Mouse (Mus musculus): ENCODE results near the gene Mill1.
"Not testable (repeated sequence)": the region's sequence is repeated elsewhere in the genome, so short reads cannot be mapped to it uniquely, and the experiment has no call there.

Gene Mill1

GRCm38 (mm10) chr7:18245047-18245446 lies at the start of gene Mill1:
Gene Mill1, plus strand, starts transcription at chr7:18245347.
- DNase-seq = no peak

- peak; percentile 2 to 51 for DNase-seq
These were observed 34.2 kb upstream of the Mill1 start for GRCm38 (mm10) chr7:18210938-18211337.

- DNase-seq = no peak
These were observed 30.4 kb upstream of the Mill1 start for GRCm38 (mm10) chr7:18214699-18215098.

GRCm38 (mm10) chr7:18238561-18238960 lies 6.6 kb upstream of the Mill1 start:
- DNase-seq = no peak

GRCm38 (mm10) chr7:18241217-18241616 lies 3.9 kb upstream of the Mill1 start:
- no peak for DNase-seq

- not testable (repeated sequence) for DNase-seq
These were observed 1.1 kb upstream of the Mill1 start for GRCm38 (mm10) chr7:18243959-18244573.

- DNase-seq = peak in 1 of 2 experiments; percentile 5
These were observed 15.1 kb downstream of the Mill1 start for GRCm38 (mm10) chr7:18260219-18260618.

GRCm38 (mm10) chr7:18265089-18265488 lies 19.9 kb downstream of the Mill1 start:
- peak in 1 of 2 experiments; percentile 11 for DNase-seq

Measured in kidney, adult 8-10 months (tissue).